Mouse (Mus musculus) limb, embryonic 13.5 days (tissue): ENCODE results near the gene Aurkaip1. TPM values are rescaled to one million over a fixed set of nuclear protein-coding genes. Genes with fewer than 3 reads are reported as not detected.

Source experiments
- ATAC-seq: fragments of 200-750 bp; cut with Nextera tagmentation; 2 replicates; pipeline ENCODE4 v1.8.0; 2017; ENCODE audit warnings: low read depth, moderate number of reproducible peaks, moderate TSS enrichment; ENCODE audit not compliant: low FRiP score
- H3K27ac ChIP-seq: fragments of 300-500 bp; sonication (generic); 2 replicates; pipeline ENCODE4 v1.5.1; 2015; ENCODE audit warnings: inconsistent platforms, mild to moderate bottlenecking, moderate library complexity
- H3K27me3 ChIP-seq: fragments of 300-500 bp; sonication (generic); 2 replicates; pipeline ENCODE4 v1.6.1; 2015; ENCODE audit warnings: mild to moderate bottlenecking, inconsistent platforms
- H3K36me3 ChIP-seq: fragments of 300-500 bp; sonication (generic); 2 replicates; pipeline ENCODE4 v1.6.1; 2015; ENCODE audit warnings: inconsistent platforms, mild to moderate bottlenecking, moderate library complexity
- H3K4me1 ChIP-seq: fragments of 300-500 bp; sonication (generic); 2 replicates; pipeline ENCODE4 v1.6.1; 2015; ENCODE audit warnings: inconsistent platforms
- H3K4me2 ChIP-seq: fragments of 300-500 bp; sonication (generic); replicated peaks from 2 replicates; pipeline ENCODE4 v1.6.1; 2015; ENCODE audit warnings: inconsistent platforms, mild to moderate bottlenecking, moderate library complexity
- H3K4me3 ChIP-seq: fragments of 300-500 bp; sonication (generic); 2 replicates; pipeline ENCODE4 v1.5.1; 2015; ENCODE audit warnings: moderate library complexity, mild to moderate bottlenecking, inconsistent platforms
- H3K9ac ChIP-seq: fragments of 300-500 bp; sonication (generic); 2 replicates; pipeline ENCODE4 v1.6.1; 2015; ENCODE audit warnings: mild to moderate bottlenecking, inconsistent platforms
- H3K9me3 ChIP-seq: fragments of 300-500 bp; sonication (generic); 2 replicates; pipeline ENCODE4 v1.6.1; 2016; ENCODE audit warnings: inconsistent platforms
- WGBS: fragments of 180-500 bp; shearing (Covaris S2); methylation state at CpG from one replicate; pipeline ENCODE4 v1.1.7; 2015; 5-methylcytosine and 5-hydroxymethylcytosine counted together
- polyA plus RNA-seq: library from polyadenylated mRNA; unstranded; fragments of >200 nt; fragmentation: Nextera tagmentation; extraction: Ambion mirVana; gene quantifications from 2 replicates; pipeline ENCODE4 v1.2.1, GENCODE M21; 2015

Gene Aurkaip1
- polyA plus RNA-seq, 1 experiment from 2014 or later = 144 TPM

DNA sequence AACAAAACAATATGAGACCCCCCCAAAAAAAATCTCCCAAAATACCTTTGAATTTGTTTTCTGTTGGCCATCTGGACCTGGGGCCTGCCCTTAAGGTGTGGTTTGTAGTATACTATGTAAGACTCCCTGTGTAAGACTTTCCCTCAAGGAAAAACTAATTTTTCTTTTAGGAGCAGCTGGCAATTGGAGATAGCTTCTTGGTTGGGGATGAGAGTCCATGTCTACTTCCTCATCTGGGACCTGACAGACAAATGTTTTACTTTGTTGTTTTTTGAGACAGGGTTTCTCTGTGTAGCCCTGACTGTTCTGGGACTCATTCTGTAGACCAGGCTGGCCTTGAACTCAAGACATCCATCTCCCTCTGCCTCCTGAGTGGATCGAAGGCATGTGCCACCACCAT lies 29.0 kb upstream of the Aurkaip1 start:
- H3K27ac ChIP-seq = no peak overlapping the region
- no peak for ATAC-seq
- 0 out of 2 replicates have a peak overlapping the region, but pooled peaks have one; percentile 75 for H3K4me2 ChIP-seq
- peaks cover 19% of the 10 kb centered on the region for H3K36me3 ChIP-seq
- H3K9ac ChIP-seq = no peak overlapping the region
- H3K27me3 ChIP-seq = no peaks in the 10 kb centered on the region
- H3K4me1 ChIP-seq = peaks cover 19% of the 10 kb centered on the region
- H3K4me3 ChIP-seq = no peak overlapping the region
- WGBS = 100% methylated on average over 1 of the region's 1 CpGs
- no peaks in the 10 kb centered on the region for H3K9me3 ChIP-seq

DNA sequence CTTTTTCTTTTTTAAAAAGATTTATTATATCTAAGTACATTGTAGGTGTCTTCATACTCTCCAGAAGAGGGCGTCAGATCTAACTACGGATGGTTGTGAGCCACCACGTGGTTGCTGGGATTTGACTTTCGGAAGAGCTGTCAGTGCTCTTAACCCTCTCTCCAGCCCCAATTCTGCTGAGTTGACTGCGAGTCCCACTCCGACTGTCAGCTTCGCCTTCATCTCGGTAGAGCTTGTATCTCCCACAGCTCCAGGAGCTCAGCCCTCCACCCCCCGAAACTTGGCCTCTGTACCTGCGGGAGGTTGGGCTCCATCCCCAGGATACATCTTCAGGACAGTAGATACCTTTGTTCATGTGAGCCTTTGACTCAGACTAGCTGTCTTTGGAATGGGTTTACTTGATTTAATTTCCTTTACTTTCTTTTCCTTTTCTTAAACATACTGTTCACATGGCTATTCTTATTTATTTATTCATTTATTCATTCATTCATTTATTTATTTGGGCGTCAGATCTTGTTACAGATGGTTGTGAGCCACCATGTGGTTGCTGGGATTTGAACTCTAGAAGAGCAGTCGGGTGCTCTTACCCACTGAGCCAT lies 28.2 kb upstream of the Aurkaip1 start, which contains the start of gene Mrpl20:
TSS of gene Mrpl20 (plus strand) at position 138 of the 599 bp plus-strand sequence.
- ATAC-seq = no peak
- Histone ChIP-seq H3K27ac (peak within 1 kb of the TSS; percentile 44; the same call in 1 of the 2 replicates), H3K4me2 (peak within 1 kb of the TSS; percentile 75), H3K9ac (peak within 1 kb of the TSS; percentile 89), H3K4me3 (peak within 1 kb of the TSS; percentile 93), H3K9me3 (no peaks in the 10 kb centered on the region), H3K4me1 (peaks cover 19% of the 10 kb centered on the region), H3K27me3 (no peaks in the 10 kb centered on the region), H3K36me3 (peaks cover 27% of the 10 kb centered on the region)
- 9% methylated on average over 12 of the region's 12 CpGs for WGBS

DNA sequence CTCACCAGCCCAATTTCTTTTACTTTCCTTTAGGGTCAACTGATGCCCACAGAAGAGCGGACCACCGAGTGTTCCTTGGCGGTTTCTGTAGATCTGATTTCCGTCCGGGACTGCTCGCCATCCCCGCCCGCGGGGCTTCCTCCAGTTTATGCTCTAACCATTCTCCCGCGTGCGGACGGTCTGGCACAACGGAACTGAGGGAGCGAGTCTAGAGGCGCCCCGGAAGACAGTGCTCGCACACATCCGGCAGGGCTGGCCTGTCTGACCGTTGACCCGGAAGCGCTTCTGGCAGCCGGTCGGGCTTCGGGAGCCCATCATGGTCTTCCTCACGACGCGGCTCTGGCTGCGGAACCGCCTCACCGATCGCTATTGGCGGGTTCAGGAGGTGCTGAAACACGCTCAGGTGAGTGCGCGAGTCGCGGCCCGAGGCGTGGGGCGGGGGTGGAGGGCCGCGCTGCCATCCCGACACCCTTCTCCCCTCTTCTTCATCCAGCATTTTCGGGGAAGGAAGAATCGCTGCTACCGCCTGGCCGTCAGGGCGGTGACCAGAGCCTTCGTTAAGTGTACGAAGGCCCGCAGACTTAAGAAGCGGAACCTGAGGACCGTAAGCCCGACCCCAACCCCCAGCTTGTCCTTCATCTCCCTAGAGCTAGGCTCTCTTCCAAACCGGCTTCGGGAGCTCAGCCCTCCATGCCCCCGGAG lies 27.6 kb upstream of the Aurkaip1 start:
- ATAC-seq = peak; percentile 97
- H3K9ac ChIP-seq = peak overlapping the region; percentile 89
- H3K36me3 ChIP-seq = peaks cover 33% of the 10 kb centered on the region
- H3K9me3 ChIP-seq = no peaks in the 10 kb centered on the region
- peak overlapping the region; percentile 93 for H3K4me3 ChIP-seq
- no peaks in the 10 kb centered on the region for H3K27me3 ChIP-seq
- H3K4me2 ChIP-seq = peak overlapping the region; percentile 75
- H3K4me1 ChIP-seq = peaks cover 19% of the 10 kb centered on the region
- WGBS = 0% methylated on average over 53 of the region's 58 CpGs
- H3K27ac ChIP-seq = peak overlapping the region; percentile 44; the same call in 1 of the 2 replicates

DNA sequence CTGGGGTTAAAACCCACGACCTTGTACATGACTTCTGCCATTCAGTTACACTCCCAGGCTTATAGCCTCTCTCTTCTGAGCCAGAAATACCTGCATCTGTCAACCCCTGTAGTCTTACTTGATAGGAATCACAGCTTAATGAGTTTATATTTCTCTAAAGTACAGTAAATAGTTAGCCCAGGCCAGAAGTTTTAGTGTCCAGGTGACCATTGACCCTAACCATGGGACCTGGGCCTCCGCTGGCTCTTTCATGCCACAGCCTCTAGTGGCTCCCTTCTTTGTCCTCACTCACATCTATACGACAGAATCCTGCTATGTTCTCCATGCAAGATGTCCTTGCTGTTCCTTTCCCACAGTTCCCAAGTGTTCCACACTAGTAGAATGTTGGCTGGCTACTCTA lies 23.2 kb upstream of the Aurkaip1 start:
- Histone ChIP-seq H3K36me3 (peaks cover 60% of the 10 kb centered on the region), H3K9me3 (no peaks in the 10 kb centered on the region), H3K4me2 (no peak overlapping the region), H3K4me1 (peaks cover 19% of the 10 kb centered on the region), H3K27ac (no peak overlapping the region), H3K4me3 (no peak overlapping the region), H3K27me3 (no peaks in the 10 kb centered on the region), H3K9ac (no peak overlapping the region)
- WGBS = 87% methylated on average over 3 of the region's 3 CpGs
- ATAC-seq = no peak

DNA sequence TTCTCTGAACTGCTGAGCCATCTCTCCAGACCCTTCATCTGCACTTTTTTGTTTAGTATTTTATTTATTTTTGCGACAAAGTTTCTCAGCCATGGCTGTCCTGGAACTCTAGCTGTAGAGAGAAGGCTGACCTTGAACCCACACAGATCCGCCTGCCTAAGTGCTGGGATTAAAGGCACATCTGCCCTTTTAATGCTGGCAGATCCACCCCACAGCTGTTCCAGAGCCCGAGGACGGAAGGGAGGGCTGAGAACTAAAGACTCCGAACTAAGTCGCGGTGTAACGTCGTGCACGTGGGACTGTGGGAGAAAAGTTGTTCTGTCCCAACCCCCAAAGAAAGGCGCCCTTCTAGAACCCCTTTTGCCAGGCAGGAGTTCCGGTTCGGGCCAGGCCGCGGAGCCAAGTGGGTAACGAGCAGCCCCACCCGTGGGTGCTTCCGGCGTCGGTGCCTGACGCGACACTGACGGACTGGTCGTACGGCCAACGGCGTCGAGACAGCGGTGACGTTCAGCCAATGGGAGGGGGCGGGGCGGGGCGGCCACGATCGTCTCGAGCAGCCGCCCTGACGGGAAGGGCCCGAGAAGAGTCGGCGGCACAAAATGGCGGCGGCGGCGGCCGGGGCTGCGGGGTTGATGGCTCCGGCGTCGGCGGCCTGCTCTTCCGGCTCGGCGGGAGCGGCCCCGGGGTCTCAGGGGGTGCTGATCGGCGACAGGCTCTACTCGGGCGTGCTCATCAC lies 19.0 kb upstream of the Aurkaip1 start, which contains the start of gene Ccnl2:
TSS of gene Ccnl2 (plus strand) at position 561 of the 736 bp plus-strand sequence.
- H3K9ac ChIP-seq = peak within 1 kb of the TSS; percentile 100
- H3K36me3 ChIP-seq = peaks cover 74% of the 10 kb centered on the region
- H3K4me2 ChIP-seq = peak within 1 kb of the TSS; percentile 95
- H3K4me1 ChIP-seq = peaks cover 17% of the 10 kb centered on the region
- peak within 1 kb of the TSS; percentile 100 for H3K4me3 ChIP-seq
- H3K9me3 ChIP-seq = no peaks in the 10 kb centered on the region
- peak; percentile 99 for ATAC-seq
- H3K27me3 ChIP-seq = no peaks in the 10 kb centered on the region
- WGBS = under 1% methylated on average over 60 of the region's 60 CpGs
- peak within 1 kb of the TSS; percentile 82 for H3K27ac ChIP-seq

DNA sequence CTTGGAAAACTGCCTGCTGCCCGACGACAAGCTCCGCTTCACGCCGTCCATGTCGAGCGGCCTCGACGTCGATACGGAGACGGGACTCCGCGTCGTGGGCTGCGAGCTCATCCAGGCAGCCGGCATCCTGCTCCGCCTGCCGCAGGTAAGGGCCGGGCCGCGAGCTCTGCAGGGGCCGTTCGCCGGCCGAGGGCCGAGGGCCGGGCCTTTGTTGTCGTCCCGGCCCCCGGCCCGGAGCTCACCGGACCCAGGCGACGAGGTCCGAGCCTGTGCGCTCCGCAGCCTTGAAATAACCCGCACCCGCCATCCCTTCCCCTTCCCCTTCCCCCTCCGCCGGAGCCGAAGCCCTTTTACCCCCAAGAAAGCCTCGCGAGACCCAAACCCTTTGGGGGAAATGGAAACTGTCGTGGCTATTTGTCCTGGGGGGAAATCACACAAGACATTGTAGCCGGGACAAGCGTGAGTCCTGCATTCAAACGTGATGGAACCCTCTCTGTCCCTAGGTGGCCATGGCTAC lies 18.3 kb upstream of the Aurkaip1 start:
- Histone ChIP-seq H3K36me3 (peaks cover 74% of the 10 kb centered on the region), H3K4me1 (peaks cover 17% of the 10 kb centered on the region), H3K4me3 (peak overlapping the region; percentile 100), H3K9me3 (no peaks in the 10 kb centered on the region), H3K27ac (peak overlapping the region; percentile 82), H3K9ac (peak overlapping the region; percentile 100), H3K4me2 (peak overlapping the region; percentile 95), H3K27me3 (no peaks in the 10 kb centered on the region)
- peak; percentile 30 for ATAC-seq
- under 1% methylated on average over 48 of the region's 49 CpGs for WGBS

DNA sequence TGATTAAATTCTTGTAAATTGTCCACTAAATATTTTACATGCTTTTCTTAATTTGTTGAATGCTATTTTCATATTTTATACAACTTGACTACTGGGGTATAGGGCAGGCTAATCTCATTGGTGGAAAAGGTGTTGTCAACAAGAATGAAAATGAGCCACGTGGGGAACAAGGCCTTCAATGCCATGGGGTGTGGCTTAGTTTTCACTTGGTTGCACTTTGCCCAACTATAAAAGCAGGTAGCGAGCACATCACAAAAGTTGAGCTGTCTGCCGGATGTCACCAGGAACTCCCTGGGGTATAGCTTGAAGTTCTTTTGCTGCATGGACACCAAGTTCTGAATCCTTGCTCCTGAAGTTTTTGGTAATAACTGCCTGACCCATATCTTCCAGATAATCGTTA lies 13.5 kb upstream of the Aurkaip1 start:
- no peak overlapping the region for H3K4me3 ChIP-seq
- no peak for ATAC-seq
- H3K27ac ChIP-seq = no peak overlapping the region
- H3K9ac ChIP-seq = no peak overlapping the region
- no peaks in the 10 kb centered on the region for H3K27me3 ChIP-seq
- no peak overlapping the region for H3K4me2 ChIP-seq
- H3K36me3 ChIP-seq = peaks cover 86% of the 10 kb centered on the region
- WGBS = 84% methylated on average over 4 of the region's 4 CpGs
- H3K4me1 ChIP-seq = peaks cover 14% of the 10 kb centered on the region
- H3K9me3 ChIP-seq = no peaks in the 10 kb centered on the region

DNA sequence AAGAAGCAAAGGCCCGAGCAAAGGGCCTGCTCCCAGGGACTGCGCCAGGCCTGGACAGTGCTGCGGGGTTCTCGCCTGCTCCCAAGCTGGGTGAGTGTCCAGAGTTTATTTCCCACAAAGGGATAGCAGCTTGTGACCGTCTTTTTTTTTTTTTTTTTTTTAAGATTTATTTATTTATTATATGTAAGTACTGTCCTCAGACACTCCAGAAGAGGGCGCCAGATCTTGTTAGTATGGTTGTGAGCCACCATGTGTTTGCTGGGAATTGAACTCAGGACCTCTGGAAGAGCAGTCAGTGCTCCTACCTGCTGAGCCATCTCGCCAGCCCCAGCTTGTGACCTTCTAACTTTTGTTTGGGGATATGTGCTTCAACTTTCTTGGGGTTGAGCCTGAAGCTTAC lies 10.0 kb upstream of the Aurkaip1 start:
- ATAC-seq = no peak
- 84% methylated on average over 7 of the region's 7 CpGs for WGBS
- no peaks in the 10 kb centered on the region for H3K9me3 ChIP-seq
- H3K27me3 ChIP-seq = no peaks in the 10 kb centered on the region
- H3K36me3 ChIP-seq = peaks cover 93% of the 10 kb centered on the region
- no peak overlapping the region for H3K27ac ChIP-seq
- no peak overlapping the region for H3K4me2 ChIP-seq
- H3K9ac ChIP-seq = no peak overlapping the region
- H3K4me3 ChIP-seq = no peak overlapping the region
- no peaks in the 10 kb centered on the region for H3K4me1 ChIP-seq

DNA sequence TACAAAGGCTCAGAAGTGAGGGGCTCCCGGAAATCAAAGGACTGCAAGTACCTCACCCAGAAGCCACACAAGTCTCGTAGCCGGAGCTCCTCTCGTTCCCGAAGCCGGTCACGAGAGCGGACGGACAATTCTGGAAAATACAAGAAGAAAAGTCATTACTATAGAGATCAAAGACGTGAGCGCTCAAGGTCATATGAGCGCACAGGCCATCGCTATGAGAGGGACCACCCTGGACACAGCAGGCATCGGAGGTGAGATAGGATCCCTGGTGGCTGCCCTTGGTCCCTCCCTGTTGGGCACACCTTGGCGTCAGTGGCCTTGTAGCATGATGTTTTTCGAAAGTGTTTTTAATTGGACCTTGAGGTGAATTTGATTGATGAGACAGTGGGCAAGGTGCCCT lies 7.6 kb upstream of the Aurkaip1 start:
- Histone ChIP-seq H3K4me1 (no peaks in the 10 kb centered on the region), H3K9ac (no peak overlapping the region), H3K36me3 (peaks cover 89% of the 10 kb centered on the region), H3K4me3 (no peak overlapping the region), H3K4me2 (no peak overlapping the region), H3K9me3 (no peaks in the 10 kb centered on the region), H3K27me3 (no peaks in the 10 kb centered on the region), H3K27ac (no peak overlapping the region)
- no peak for ATAC-seq
- 93% methylated on average over 16 of the region's 16 CpGs for WGBS

DNA sequence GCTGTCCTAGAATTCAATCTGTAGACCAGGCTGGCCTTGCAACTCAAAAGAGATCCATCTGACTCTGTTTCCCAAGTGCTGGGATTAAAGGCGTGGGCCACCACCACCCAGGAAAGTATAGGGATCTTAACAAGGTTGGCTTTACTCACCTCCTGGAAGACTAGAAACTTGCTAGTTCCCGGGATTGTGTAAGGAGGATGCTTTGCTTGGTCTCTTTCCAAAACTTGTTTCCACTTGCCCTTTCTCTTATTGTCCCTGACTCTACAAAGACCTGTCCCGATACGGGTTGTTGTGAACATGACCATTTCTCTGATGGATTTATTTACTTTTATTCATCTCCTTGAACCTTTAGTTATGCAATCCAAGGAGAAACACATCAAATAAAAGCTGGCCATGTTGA lies 1.2 kb upstream of the Aurkaip1 start:
- WGBS = 98% methylated on average over 4 of the region's 4 CpGs

DNA sequence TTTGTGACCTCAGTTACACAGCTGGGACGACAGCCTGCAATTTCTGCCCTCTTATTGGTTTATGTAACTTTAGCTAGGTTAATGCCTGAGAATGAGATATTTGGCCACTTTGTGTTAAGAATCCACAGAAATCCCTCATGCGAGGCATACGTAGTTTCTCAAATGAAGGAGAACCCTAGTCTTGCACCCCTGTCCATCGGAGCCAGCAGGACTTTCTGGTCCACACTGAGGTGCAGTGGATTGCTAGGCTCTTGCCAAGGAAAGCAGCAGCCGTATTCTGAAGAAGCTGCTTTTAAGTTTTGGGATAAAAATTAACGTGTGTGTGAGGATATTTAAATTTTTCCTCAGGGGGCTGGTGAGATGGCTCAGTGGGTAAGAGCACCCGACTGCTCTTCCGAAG lies 476 bp upstream of the Aurkaip1 start:
- ATAC-seq = no peak
- 55% methylated on average over 8 of the region's 8 CpGs for WGBS
- no peaks in the 10 kb centered on the region for H3K9me3 ChIP-seq
- peak overlapping the region; percentile 92 for H3K4me3 ChIP-seq
- peak overlapping the region; percentile 97 for H3K4me2 ChIP-seq
- H3K4me1 ChIP-seq = peaks cover 27% of the 10 kb centered on the region
- no peak overlapping the region; the same call in 1 of the 2 replicates for H3K9ac ChIP-seq
- H3K27me3 ChIP-seq = no peaks in the 10 kb centered on the region
- no peak overlapping the region for H3K27ac ChIP-seq
- peaks cover 30% of the 10 kb centered on the region for H3K36me3 ChIP-seq

More for the DNA sequence above, 1.2 kb upstream of the Aurkaip1 start:
- Histone ChIP-seq H3K4me3 (no peak overlapping the region), H3K36me3 (peaks cover 36% of the 10 kb centered on the region), H3K27me3 (no peaks in the 10 kb centered on the region), H3K4me2 (no peak overlapping the region), H3K9ac (no peak overlapping the region), H3K27ac (no peak overlapping the region), H3K4me1 (peaks cover 27% of the 10 kb centered on the region), H3K9me3 (no peaks in the 10 kb centered on the region)
- no peak for ATAC-seq

DNA sequence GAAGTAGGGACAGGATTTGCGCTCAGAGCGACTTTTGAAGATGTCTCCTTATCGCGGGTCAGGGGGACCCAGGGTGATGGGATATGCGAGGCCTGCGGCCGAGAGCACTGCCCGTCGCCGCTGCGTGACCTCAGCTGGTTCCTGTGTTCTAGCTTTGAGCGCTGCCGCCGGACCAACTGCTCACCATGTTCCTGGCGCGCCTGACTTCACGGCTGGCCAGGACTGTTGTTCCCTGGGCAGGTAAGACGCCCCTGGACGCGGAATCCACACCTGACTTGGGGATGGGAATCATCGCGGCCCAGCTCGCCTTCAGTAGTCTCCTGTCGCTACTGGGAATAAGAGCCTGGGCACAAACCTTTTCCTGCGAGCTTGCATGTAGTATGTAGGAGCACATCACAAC lies 759 bp downstream of the Aurkaip1 start:
- under 1% methylated on average over 25 of the region's 25 CpGs for WGBS
- Histone ChIP-seq H3K27ac (peak overlapping the region; percentile 86), H3K9ac (peak overlapping the region; percentile 91), H3K27me3 (no peaks in the 10 kb centered on the region), H3K4me3 (peak overlapping the region; percentile 92), H3K4me1 (peaks cover 27% of the 10 kb centered on the region), H3K9me3 (no peaks in the 10 kb centered on the region), H3K4me2 (peak overlapping the region; percentile 97), H3K36me3 (peaks cover 21% of the 10 kb centered on the region)
- peak; percentile 18; the same call in 1 of the 2 replicates for ATAC-seq
